Mouse (Mus musculus): ENCODE measurements around the gene Atp8b5.

The Atp8b5 gene

DNA sequence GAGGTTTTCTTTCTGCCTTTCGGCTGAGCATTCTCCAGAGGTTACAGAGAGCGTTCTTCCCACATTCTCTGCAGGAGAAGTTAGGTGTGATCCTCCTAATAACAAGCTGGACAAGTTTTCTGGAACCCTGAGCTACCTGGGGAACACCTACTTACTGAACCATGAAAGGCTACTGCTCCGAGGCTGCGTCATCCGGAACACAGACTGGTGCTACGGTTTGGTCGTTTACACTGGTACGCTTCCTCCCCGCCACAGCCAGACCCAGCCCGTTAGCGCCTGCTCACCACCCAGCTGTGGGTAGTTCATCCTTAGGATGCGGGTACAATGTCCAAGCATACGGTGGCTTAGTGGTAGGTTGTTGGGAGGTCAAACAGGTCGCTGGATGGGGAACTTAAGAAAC, 55.4 kb downstream of the Atp8b5 start:
- no peak for DNase-seq (ENCODE audit: low spot score in 2 of 2)

- no peak for DNase-seq (ENCODE audit: low spot score in 2 of 2)
Observed at GRCm38 (mm10) chr4:43327118-43327517, 60.2 kb downstream of the Atp8b5 start.

- DNase-seq (ENCODE audit: low spot score in 2 of 2): no peak
Observed at GRCm38 (mm10) chr4:43334771-43335170, 67.8 kb downstream of the Atp8b5 start.

DNA sequence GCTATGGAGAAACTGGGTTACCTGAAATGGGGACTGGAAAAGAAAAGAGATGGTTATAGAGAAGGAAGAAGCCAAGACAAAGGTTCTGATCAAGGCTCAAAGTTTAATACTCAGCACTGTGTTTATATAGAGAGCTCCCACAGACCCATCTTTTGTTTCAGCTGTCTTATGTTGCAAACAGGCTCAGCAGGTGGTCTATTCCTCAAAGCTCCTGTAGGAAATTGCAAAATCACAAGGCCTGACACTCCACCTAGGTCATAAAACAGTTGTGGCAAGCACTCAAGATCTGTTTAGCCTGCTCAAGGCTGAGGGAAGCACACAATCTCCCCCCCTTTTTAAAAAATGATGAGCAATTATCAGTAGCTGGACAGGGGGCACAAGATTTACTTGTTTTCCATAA, 69.2 kb downstream of the Atp8b5 start:
- no peak for DNase-seq (ENCODE audit: low spot score in 2 of 2)

GRCm38 (mm10) chr4:43340096-43340804, 73.3 kb downstream of the Atp8b5 start:
- DNase-seq (ENCODE audit: low spot score in 2 of 2): no peak

- DNase-seq (ENCODE audit: low spot score in 2 of 2): no peak
Observed at GRCm38 (mm10) chr4:43341276-43341891, 74.4 kb downstream of the Atp8b5 start.

DNA sequence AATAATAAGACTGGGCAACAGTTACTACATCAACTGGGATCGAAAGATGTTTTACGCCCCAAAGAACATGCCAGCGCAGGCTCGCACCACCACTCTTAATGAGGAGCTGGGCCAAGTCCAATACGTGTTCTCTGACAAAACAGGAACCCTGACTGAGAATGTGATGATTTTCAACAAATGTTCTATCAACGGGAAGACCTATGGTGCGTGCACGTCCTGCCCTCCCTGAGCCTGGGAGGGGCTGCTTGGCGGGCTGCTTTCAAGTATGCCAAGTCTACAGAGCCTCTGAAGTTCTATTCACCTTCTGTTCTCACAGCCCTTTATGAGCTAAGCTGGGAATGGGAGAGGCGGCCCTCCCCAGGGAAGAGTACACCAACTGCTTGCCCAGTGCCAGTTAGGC, 75.5 kb downstream of the Atp8b5 start:
- DNase-seq (ENCODE audit: low spot score in 2 of 2): no peak

DNA sequence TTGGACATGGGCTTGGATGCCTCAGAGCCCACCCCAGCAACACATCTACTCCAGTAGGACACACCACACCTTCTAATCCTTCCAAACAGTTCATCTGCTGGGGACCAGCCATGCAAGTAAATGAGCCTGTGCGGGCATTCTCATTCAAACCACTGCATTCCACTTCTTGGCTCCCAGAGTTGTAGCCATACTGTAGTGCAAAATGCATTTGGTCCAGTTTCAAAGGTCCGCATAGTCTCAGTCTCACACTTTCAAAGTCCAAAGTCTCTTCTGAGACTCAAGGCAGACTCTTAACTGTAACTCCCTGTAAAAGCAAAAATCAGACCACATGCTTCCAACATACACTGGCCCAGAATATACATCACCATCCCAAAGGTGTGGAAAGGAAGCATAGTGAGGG, 78.0 kb downstream of the Atp8b5 start:
- DNase-seq (ENCODE audit: low spot score in 2 of 2): no peak

- DNase-seq (ENCODE audit: low spot score in 2 of 2): no peak
Observed at GRCm38 (mm10) chr4:43349206-43349605, 82.2 kb downstream of the Atp8b5 start.

DNA sequence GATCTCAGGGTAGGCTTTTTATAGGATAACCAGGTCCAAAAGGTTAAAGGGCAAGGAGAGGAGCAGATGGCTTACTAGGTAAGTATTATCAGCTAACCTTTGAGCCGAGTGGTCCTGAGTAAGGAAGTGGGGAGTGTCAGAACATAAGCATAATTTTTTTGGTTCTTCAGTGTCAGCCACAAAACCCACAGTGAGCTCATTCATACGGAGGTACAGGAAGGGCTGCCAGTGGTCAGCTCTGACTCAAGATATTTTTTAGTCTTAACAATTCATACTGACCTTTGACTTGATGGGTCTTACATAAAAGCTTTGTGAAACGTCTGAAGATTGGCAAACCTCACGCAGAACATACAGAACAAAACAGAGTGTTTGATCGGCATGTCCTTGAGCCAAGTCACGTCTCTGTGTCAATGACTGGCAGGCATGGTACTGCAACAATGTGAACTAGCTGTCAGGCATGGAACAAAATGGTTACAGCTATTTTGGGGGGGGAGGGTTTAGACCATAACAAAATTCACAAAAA, 83.1 kb downstream of the Atp8b5 start:
- DNase-seq (ENCODE audit: low spot score in 2 of 2): no peak

GRCm38 (mm10) chr4:43353662-43354061, 86.7 kb downstream of the Atp8b5 start:
- DNase-seq (ENCODE audit: low spot score in 2 of 2): no peak

DNA sequence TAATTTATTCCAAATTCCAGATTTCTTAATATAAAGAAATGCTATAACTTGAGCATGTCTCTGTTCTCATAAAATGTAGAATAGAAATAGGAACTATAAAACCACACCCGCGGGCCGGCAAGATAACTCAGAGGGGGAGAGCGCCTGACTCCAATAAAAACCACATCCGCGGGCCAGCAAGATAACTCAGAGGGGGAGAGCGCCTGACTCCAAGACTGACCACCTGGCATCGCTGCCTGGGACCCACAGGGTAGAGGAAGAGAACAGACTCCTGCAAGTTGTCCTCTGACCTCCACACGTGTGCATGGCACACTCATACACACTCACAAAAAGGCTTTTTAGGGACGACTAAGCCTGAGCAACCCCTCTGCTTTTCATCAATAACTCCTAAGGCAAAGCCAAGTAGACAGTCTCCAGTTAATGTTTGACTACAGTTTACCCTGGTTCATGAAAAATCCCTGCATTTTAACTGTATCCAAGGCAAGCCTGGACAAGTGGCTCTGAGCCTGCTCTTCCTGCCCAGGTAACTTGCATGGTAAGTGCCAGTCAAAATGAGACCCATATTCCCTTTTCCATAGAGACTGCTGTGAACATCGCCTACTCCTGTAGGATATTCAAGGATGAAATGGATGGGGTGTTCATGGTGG, 98.1 kb downstream of the Atp8b5 start:
- no peak for DNase-seq (ENCODE audit: low spot score in 2 of 2)

DNA sequence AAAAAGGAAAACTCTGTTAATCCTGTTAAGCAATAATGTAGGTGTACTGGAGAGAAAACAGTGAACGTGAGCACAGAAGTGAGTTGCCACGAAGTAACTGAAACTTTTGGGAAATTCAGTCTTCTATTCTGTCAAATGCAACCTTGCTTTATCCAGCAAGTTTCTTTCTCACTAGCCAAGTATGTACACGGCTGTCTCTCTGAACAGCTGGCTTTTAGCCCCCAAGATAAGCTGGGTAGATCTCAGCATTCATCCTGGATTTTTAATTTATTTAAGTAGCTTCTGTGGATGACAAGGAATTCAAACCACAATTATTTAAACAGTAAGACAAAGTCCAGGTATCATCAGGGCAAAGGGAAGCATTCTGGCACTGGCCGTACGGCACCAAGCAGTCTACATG, 100.3 kb downstream of the Atp8b5 start:
- DNase-seq (ENCODE audit: low spot score in 2 of 2): no peak

DNA sequence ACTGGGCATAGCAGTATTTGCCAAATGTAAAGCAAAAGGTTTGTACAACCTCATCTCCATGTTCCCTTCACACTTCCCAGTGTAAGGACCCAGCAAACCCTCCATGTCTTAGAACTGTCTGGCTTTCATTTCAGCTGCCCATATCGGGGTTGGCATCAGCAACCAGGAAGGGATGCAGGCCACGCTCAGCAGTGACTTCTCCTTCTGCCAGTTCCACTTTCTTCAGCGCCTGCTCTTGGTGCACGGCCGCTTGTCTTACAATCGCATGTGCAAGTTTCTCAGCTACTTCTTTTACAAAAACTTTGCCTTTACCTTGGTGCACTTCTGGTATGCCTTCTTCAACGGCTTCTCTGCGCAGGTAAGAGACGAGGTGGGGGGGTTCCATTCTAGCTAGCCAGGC, 100.8 kb downstream of the Atp8b5 start:
- DNase-seq (ENCODE audit: low spot score in 2 of 2): no peak

GRCm38 (mm10) chr4:43371406-43371805, 104.4 kb downstream of the Atp8b5 start:
- DNase-seq (ENCODE audit: low spot score in 2 of 2): no peak

DNA sequence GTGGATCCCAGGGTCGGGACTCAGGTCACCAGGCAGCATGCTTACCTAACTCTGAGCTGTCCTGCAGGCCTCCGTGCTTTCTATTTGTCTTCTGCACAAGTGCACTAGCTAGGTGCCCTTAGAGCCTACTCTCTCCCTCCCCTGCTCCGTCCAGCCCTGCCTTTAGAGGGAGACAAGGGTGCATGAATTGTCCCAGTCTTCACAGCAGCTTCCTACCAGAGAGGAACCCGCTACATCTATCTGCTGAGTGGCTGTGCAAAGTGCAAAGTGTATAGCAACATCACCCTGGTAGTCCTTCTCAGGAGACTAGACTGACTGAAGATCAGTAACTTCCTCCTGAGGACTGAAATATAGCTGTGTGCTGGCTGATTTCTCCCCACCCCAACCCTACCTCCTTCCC, 105.2 kb downstream of the Atp8b5 start:
- no peak for DNase-seq (ENCODE audit: low spot score in 2 of 2)

DNA sequence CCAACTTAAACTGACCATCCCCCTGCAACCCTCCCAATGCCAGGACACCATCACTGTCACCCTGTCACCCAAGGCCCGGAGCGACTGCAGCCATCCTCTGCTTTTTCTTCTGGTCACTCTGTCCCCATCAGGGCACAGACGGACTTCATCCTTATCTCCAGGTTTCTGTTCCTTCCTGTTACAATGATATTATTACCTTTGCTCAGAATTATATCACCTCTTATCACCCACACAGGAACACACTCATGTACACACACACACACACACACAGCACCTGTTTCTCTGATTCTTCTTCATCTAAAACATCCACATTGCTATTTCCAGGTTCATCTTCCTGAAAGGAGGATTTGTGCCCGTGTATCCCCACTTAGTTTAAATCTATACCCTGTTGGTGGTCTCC, 107.3 kb downstream of the Atp8b5 start:
- no peak for DNase-seq (ENCODE audit: low spot score in 2 of 2)

- no peak for DNase-seq (ENCODE audit: low spot score in 2 of 2)
Observed at GRCm38 (mm10) chr4:43379601-43380000, 112.6 kb downstream of the Atp8b5 start.

DNA sequence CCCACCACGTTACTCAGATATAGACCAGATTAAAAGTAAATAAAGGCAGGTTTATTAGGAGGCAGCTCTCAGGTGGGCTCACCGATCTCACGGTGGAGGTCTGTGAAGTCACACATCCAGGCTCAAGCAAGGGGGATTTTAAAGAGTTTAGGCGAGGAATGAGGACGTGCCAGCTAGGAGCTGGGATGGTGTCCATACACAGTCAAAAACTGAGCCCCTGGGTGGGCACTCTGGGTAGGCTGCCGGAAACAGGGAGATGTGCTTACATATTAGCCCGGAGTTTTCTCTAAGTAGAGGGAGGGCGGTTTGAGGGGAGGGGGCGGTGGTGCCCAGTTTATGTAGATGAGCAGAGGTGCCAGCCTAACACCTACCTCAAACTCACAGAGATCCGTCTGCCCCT, 114.0 kb downstream of the Atp8b5 start:
- DNase-seq (ENCODE audit: low spot score in 2 of 2): no peak

DNA sequence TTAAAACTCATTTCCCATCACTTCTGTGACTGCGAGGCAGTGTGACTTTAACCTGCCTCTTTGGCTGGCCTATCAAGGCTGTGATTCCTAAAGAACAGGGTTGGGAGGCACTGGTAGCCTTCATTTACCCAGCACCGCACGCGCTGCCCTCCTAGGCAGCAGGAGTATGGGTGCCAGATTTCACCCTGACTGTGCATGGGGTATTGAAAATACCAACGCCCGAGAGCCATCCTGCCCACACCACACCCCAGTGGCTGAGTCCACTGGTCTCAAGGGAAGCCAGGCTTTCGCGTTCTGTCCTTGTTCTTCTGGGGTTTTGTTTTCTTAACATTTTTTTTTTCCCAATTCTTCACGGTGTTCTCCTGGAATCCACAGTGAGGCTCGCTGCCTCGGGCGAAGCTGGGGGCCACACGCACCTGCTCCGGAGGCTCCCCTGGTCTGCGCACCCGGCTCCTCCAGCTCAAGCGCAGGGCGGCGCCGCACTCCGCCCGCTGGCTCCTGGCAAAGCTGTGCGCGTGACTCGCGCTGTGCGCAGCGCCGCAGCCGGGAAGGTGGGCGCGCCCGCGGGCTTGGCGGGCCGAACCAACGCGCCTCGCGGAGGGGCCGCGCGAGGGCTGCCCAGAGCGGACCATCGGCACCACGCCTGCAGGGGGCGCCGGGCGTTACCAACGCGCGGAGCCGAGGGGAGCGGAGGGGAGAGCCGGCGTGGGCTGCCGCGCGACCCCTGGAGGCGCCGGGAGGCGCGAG, 114.6 kb downstream of the Atp8b5 start, which contains the start of gene Rusc2:
Gene Rusc2, plus strand, starts transcription at position 572 of the 747 bp plus-strand sequence.
- peak; percentile 84 to 94 for DNase-seq (ENCODE audit: low spot score in 2 of 2)

DNA sequence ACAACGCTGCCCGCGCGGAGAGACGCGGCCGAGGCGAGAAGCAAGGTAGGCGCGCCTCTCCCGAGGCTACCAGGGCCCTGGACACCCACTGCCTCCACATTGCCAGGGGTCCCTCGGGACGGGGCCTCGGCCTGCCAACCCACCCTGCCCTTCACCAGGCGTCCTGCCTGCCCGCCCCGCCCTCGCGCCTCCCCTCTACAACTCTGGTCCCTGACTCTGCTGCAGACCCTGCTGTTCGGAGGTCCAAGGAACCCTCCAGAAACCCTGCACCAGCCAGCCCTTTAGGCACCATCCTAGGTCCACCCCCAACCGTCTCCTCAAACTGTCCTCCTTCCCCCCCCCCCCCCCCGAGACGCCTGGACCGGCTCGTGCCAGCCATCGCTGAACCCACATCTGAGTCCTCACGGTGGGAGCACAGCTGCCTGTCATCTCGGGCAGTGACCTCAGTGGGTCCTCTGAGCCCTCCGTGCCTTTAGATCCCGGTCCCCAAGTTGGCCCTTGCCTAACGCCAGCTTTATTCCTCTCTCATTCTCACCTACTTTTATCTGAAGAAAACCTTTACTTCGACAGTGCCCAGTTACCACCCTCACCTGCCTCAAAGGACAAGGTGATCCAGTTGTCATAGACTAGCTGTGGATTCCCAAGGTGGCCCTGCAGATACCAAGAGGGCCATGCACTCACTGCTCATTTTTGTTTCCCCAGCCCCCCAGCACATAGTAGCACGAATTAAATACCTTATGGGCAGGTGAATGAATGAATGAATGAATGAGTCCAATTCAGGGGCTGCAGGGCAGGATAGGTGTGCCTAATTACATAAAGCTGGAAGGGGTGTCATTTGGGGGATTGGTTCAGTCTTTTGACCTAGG, 115.4 kb downstream of the Atp8b5 start:
- DNase-seq (ENCODE audit: low spot score in 2 of 2): no peak

Measured in frontal cortex, postnatal 10 days (tissue).